Mouse (Mus musculus): ENCODE data around the gene Adam19. TPM values are rescaled to one million over a fixed set of nuclear protein-coding genes. Genes with fewer than 3 reads are reported as not detected.

The Adam19 gene
- polyA plus RNA-seq, 1 experiment, result 8.6 TPM

DNA sequence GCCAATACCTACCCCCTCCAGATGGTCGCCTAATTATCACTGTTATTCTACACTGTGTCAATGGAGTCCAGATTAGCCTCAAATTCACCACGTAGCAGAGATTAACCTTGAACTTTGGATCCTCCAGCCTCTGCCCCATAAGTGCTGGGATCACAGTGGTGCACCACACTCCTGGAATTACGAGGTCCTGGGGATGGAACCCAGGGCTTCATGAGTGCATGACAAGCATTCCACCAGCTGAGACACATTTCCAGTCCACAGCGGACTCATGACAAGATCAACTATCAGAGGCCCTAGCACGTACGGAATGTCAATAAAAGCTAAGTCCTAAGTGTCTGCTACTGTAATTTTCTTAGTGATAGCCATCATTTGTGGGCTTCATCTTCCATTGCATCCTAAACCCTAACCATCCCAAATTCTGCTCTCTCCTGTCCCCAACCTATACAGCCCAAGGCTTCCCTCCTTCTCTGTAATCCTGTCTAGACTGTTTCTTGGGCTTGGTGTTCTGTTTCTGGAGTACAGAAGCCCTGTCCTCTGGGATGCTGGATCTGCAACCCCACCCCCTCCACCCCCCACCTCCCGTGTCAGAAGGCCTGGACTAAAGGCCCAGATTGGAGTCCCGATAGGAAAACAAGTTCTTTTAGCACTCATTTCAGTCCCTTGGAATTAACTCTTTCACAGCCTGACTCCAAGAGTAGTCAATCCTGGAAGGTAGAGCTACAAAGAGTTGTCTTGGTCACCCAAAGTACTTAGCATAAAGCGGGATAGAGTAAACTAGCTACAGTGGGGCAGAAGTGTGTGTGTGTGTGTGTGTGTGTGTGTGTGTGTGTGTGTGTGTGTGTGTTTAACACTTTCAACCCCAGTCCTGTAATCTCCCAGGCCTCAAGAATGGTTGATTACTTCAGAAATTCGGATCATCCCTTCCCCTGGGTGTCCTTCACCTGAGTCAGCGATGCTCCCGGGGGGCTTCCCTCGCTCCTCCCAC lies 589 bp upstream of the Adam19 start:
- no peak for DNase-seq (ENCODE audit: low read depth)

DNA sequence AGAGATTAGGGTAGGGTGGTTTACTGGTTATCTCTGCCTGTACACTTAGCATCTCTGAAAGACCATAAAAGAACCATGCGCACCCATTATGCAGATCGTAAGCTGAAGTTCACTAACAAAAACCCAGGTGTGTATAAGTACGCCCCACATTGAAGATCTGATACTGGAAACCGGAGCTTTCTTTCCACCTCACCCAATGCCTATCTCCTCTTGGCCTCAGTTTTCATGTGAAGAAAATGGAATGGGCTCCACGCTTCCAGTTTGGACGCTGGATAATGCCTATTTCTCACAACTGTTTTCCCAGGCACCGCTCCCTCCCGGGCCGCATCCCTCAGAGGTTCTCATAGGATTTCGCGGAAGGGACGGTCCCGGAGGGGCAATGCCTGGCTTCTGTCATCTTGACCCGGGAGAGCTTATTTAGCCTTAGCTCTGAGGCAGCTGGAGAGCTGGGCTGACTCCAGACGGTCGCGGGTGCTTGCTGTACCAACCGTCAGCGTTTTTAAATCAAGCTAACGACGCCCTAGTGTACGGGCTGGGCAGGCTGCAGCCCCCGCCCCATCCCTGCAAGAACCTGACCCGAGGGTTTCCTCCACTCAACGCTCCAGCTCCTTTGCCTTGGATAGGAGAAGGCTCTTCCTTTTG lies 1.1 kb downstream of the Adam19 start:
- DNase-seq (ENCODE audit: low read depth), result no peak

DNA sequence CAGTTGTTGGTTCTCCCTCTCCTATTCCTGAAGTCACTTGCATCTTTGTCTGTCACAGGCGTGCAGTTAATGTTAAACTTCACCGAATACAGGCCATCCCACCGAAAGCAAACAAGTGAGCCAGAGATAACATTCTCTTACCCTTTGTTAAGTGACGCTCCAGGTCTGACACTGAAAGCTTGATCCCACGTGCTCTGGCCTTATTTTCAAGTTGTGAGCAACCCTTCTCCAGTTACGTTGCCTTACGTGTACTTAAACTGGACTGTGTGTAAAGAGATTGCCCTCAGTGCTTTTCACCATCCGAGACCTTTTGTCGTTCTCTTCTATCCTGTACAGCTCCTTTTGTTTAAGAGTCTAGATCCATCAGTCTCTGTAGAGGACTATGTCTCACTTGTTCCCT lies 2.2 kb downstream of the Adam19 start:
- no peak for DNase-seq (ENCODE audit: low read depth)

DNA sequence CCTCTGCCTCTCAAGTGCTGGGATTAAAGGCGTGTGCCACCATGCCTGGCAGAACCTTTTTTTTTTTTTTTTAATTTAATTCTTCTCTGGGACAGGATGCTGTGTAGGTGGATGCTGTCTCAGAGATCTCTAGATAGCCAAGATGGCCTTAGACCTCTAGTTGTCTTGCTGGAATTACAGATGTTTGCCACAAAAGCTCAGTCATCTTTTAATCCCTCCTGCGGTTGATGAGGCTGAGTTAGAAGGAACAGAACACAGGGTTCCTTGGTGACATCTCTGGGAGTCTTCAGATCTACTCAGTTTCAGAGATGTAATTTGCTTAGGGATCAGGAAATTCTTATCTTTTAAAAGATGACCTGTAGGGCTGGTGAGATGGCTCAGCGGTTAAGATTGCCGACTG lies 3.1 kb downstream of the Adam19 start:
- DNase-seq (ENCODE audit: low read depth), result no peak

DNA sequence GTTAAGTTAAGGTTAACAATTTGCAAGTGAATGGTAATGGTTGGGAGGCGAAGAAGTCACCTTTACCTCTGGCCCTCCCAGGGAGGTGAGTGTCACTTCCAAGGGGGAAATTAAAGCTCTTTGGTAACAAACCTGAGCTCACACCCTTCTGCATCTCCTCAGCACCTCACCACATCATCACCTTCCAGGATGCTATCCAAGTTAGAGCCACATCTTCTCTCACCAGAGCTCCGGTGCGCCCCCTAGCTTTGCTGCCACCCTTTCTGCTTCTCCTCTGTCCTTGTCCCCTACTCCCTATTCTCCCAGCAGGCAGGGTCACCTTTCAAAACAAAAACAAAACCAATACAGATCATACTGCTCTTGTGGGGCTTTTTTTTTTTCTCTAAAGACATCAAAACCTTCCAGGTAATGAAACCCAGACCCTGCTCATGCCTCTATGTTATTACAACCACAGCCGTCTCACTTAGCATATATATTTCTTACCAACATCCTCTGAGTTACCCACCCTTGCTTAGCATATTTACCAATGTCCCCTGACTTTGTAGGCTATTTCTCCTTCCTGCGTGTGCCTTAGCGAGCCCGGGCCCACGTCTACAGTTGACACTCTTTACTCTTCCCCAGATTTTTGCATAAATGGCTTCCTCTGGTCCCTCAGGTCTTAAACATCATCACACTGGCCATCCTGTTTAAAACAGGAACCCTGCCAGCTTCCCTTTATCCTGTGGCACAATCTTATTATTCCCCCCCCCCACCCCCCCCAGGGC lies 4.3 kb downstream of the Adam19 start:
- no peak for DNase-seq (ENCODE audit: low read depth)

DNA sequence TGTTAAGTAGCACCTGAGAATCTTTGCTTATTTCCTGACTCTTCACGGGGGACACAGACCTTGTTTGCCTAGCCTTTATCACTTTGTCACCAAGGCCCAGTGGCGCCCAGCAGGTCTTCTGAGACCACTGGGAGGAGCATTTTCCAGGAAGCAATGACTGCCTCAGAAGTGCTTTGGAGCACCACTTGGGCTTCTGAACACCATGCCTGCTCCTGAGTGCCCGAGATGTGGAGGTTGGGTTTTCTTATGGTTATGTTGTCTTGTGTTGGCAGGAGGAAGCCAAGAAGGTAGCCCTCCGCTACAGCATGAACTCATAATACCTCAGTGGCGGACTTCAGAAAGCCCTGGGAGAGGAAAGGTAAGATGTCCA lies 4.8 kb downstream of the Adam19 start:
- no peak for DNase-seq (ENCODE audit: low read depth)

DNA sequence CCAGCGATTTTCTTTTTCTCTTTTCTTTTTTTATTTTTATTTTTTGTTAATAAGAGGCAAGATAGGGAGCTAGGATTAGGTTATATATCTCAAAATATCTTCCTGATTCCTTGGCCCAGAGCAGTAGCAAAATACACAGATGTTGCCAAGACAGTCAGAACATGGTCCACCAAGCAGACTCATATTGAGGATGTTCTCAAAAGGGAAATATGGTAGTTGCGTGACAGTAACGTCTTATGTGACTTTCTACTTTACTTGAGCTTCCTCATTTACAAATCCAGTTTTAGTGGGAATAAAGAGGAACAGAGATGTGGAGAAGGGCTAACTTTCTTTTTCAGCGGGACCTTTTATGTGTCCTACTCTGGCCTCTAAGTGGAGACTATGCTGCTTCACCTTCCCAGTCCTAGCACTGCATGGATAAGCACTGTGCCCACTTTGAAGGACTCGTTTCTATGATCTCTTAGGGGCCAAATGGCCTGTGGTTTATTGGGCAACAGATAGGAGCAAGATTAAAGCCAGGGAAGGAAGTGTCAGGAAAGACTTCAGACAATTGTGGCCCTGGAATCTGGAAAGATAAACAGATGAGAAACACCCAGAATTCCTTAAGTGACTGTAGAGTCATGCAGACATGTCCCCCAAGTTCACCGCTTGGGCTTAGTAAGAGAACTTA lies 6.1 kb downstream of the Adam19 start:
- DNase-seq (ENCODE audit: low read depth), result no peak

DNA sequence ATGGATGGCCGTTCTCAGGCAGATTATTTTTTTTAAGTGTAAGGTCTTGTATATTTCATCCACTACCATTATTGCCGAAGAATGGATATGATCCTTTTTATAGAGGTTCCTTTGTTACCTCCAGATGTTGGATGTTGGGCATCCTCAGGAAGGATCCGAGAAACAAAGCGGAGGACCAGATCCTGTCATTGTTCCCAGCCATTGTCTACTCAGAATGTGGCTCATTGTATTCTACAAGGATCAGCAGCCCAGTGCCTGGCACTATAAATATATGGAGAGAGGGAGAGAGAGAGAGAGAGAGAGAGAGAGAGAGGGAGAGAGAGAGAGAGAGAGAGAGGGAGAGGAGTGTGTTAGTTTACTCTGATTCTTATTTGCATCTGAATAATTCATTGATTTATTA lies 6.8 kb downstream of the Adam19 start:
- no peak for DNase-seq (ENCODE audit: low read depth)

DNA sequence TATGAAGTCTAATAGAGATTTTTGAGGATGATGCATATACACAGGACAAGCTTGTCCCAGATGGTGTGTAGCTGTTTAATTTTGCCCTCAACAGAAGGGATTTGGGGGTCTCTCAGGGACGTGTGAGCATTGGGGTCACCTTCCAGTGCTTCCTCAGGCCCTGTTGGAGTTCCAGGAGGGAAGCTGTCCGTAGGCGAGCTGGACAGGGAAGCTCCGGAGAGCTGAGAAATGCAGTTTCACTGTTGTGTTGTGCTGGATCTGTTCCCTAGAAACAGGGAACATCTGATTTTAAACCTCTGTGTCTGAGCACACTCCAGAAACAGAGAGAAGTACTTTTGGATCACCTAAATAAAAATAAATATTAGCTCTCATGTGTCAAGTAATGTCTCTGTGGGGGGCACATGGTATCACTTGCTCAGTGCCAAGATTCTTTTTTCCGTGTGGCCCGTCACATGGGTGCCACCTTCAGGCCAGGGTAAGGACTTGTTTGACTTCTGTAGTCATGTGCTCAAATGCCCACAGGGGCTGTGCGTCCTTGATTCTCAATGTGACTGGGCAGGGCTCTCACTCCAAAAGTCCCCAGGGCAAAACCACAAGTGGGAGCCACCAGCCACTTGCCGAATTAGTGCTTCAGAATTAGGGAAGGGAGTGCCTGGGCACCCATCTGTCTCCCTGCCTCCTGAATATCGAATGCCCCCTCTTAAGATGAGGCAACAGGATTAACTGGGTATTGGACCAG lies 7.4 kb downstream of the Adam19 start:
- DNase-seq (ENCODE audit: low read depth), result no peak

DNA sequence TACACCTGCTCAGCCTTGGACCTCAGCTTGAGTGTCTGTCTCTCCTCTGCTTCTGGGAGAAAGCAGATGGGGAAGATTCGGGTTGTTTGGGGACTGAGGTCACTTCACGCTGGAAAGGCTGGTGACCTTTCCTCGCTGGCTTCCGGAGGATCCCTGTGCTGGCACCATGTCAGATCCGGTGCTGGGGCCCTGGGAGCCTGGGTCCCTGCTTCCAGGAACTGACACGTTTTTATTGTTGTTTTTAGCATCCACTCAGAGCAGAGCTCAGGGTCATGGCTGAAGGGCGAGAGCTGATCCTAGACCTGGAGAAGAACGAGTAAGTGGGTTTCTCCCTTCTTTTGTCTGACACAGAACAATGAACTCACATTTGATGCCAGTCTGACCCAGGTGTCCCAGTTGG lies 9.0 kb downstream of the Adam19 start:
- DNase-seq (ENCODE audit: low read depth), result no peak

DNA sequence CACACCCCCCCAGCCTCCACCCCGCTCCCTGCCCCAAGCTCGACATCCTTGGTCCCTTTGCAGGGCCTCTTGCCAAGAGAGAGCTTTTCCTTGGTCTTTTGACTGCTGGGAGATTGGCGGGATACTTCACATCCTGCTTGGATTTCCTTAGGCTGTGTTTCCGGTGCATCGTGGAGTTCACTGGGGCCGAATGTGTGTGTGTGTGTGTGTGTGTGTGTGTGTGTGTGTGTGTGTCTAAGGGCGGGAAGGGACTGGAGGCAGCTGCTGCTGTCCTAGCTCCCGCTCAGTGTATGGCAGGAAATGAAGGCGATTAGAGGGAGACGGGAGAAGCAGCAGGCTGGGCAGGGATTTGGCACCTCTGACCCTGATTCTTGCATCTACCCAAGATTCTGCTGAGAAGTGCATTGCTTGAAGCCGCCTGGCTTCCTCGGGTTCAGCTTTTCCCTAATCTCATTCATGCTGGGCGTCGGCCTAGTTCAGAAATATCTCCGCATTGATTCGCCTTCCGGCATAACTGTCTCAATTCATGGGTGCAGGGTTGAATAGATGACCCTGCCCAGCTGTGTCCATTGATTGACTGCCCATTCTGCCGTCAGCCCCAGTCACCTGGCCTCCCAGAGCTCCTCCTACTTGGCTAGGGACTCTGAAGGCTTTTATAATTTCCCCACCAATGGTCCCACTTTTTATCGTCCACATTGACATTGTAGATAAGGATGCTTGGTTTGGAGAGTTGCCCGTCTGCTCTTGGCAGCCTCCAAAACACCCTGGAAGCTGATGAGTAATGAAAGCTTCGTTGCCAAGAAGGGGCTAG lies 9.6 kb downstream of the Adam19 start:
- no peak for DNase-seq (ENCODE audit: low read depth)

DNA sequence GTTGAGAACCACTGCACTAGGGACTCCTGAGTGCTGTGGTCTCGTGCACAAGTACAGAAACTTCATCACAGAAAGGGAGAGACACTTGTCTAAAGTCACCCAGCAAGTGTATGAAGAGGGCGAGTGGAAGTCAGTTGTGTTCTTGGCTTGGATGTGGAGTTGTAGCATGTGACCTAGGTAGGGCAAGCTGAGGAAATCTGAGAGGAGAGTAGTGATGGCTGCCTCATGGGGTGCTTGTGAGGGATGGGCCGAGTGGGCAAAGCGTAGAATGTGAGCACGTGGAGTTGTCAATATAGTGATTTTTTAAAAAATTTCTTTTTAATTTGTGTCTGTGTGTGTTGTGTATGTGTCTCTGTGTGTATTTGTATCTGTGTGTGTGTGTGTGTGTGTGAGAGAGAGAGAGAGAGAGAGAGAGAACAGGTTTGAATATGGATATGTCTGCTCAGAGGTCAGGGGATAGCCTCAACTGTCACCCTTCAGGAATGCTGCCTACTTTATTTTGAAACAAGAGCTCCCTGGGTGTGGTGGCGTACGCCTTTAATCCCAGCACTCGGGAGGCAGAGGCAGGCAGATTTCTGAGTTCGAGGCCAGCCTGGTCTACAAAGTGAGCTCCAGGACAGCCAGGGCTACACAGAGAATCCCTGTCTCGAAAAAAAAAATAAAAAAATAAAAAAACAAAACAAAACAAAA lies 11.7 kb downstream of the Adam19 start:
- no peak for DNase-seq (ENCODE audit: low read depth)

DNA sequence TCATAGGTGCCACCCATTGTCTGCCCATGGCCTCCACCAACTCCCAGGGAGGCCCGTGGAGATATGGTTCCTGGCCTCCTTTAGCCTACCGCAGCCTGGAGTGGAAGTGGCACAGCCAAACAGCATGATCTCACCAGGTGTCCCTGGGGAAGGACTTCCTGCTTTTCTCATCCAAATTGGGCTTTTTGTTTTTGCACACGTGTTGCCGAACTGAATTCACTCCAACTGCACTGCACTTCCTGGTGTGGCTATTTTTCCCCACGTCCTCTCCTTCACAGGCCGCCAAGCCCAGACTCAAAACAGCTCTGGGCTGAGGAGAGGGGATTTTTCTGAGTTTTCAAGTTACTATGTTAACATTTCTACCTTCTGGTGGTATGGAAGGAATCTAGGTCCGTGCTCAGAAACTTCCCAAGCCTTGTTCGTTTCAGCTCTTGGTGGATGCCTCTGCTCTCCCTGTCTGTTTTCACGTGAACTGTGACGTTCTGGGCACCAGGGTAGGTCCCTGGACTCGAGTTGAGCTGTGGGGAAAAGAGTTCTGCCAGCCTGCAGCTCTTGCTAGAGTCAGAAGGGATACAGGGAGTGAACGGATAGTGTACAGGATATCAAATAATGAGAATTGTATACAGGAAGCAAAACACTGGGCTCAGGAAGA lies 13.1 kb downstream of the Adam19 start:
- no peak for DNase-seq (ENCODE audit: low read depth)

DNA sequence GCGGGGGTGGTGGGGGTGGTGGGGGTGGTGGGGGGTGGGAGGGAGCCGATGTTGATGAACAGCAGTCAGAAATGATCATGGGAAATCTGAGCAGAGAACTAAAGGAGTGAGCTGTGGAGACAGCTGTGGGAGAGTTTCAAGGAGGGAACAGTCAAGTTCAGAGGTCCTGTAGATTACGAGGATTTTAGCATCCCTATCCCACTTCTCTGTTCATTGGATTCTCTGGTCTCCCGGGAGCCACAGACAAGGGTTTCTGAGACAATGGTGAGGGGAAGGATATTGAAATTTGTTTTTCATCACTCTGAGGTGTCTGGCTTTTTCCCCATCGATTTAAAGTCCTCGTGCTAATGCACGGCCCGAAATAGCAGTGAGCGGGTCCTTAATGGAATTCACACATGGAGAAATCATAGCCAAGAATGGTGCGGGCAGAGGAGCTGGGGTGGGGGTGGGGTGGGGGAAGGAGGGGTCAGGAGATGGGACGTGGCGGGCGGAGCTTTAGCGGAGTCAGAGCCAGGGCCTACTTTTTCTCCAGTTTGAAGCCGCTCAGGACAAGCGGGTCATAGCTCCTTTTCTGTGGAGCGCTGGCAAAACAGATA lies 13.7 kb downstream of the Adam19 start:
- DNase-seq (ENCODE audit: low read depth), result no peak

DNA sequence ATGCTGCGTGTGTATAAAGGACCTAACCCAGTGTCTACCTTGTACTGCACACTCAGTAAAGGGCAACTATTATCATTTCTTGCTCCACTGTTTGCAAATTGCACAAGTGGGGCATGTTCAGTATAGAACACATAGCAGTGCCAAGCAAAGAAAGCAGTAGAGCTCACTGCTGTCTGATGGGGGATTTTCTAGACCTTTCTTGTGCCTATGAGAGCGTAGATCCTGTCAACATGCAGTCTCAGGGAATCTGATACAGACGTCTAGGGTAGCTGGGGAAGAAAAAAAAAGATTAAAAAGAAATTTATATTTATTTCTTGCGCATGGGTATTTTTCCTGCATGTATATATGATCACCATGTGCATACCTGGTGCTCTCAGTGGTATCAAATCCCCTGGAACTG lies 14.4 kb downstream of the Adam19 start:
- no peak for DNase-seq (ENCODE audit: low read depth)

DNA sequence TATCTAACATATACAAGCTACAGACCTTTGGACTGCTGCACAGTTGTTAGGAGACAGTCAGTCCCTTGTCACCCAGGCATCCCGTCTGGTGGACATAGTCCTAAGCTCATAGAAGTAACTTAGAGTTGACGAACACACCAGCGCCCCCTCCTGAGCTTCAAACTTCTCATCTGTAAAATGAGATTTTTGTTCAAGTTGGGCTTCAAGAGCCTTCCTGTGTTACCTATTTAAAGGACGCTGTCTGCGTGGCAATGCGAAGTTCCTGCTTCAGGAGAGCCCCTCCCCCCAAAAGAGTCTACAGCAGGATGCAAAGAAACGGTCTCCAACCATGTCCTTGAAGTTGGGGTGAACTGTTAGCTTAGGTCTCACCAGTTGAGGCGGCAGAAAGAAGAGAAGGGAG lies 15.0 kb downstream of the Adam19 start:
- no peak for DNase-seq (ENCODE audit: low read depth)

DNA sequence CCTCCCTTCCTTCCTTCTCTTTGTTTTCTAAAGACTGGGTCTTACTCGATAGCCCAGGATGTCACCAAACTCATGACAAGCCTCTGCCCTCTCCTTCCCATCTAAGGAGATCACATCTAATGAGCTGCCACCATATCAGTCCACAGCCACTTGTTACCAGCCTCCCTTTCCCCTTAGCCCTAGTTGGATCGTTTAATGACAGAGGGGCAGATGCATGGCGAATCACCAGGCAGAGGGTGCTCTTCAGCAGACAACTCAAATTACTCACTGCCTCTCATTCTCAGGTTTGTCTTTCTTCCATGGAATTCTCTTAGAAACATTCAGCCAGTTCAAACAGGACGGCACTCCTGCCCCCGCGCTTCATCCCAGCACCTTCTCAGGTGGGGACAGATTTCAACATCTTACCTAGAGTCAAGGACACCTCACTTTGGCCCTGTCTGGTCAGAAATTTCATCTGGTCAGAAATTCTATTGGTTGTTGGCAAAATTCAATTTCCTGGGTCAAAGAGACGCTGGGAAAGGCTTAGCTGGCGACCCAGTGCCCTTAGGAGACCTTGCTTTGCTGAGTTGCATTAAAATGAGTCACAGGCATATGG lies 16.8 kb downstream of the Adam19 start:
- DNase-seq (ENCODE audit: low read depth), result no peak

DNA sequence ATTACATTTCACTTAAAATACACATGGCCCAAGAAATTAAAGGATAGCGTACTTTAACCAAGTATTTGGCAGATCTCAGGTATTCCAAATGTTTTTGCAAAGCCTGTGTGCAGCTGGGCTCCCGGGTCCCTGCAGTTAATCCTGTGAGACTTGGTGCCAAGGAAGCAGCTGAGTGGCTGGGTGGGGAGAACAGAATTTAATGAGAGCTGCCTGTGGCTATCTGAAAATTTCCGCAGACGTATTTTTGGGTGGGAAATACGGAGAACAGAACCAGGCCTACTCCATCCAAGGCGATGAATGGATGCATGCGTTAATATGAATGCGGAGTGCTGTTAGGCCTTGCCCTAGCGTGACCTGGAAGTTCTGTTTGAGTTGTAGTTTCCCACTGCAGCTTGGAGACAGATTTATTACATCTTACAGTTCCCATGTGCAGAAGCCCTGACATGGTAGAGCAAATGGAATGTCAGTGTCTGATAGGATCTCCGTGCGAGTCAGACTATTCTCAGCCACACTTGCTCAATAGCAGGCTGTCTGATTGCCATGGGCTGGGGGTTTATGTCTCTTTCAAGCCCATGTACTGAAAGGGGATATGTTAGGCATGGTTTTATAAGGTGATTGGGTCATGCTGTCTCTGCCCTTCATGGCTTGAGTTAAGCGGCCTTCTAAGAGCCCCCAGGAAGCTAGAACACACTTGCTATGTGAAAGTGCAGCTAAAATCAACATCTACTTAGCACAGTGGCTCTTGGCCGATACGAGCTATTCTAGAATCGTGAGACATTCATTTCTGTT lies 17.5 kb downstream of the Adam19 start:
- DNase-seq (ENCODE audit: low read depth), result no peak

Measured in gonadal fat pad, adult 2 months (tissue).